Mouse (Mus musculus): ENCODE measurements at regions not wholly inside any gene's neighbourhood (a gene's known extent, or its start where the extent isn't known, plus 50 kb on each side); places are given as distances from the start of the nearest gene placed in this dataset.

DNA sequence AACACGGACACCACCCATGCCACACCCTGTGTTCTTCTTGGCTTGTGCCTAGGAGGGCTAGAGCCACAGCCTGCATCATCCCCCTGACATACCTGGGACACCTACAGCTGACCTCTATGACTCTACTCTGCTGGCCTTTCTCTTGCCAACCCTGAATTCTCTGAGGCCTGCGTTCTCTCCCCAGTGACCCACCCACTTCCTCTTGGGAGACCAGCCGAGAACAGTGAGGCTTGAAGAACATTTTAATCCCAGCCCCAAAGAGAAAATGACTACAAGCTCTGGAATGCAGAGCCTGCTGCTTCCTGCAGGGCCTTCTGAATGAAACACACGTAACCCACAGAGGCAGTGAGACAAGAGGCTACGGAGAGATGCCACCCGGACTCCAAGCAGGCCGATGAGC is 102.0 kb downstream of the Zfp36l2 start:
- H3K9ac ChIP-seq (replicated peaks): no peak overlapping the region
- peaks cover 40% of the 10 kb centered on the region for H3K4me1 ChIP-seq (replicated peaks)
- H3K36me3 ChIP-seq: no peaks in the 10 kb centered on the region
- H3K27me3 ChIP-seq: no peaks in the 10 kb centered on the region
- no peak overlapping the region for H3K4me3 ChIP-seq (replicated peaks)
- H3K9me3 ChIP-seq: no peaks in the 10 kb centered on the region
- peak overlapping the region; percentile 50 for H3K27ac ChIP-seq
- no peak overlapping the region for H3K4me2 ChIP-seq
- 60% methylated on average over 7 of the region's 7 CpGs for WGBS
- ATAC-seq (ENCODE audit: insufficient number of reproducible peaks, insufficient read depth, low FRiP score, low TSS enrichment, low read depth): no peak

DNA sequence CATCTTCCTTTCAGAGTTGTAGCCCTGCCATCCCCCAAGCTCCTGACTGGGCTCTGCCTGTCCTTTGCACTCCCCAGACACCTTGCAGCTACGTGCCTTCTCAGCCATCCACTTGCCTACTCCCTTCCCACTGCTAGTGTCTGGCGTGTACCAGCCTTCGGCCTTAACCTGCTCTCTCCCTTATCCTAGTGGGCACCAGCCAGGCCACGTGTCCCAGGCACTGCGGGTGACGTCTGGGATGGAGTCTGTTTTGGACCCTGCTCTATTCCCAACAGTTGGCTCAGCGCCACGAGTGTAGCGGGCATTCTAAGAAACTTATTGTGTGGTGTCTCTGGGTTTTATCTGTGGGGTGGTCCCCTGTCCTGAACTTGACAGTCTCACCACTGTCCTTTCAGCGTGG is 102.5 kb downstream of the Zfp36l2 start:
- 91% methylated on average over 10 of the region's 10 CpGs for WGBS
- H3K4me1 ChIP-seq (replicated peaks): peaks cover 40% of the 10 kb centered on the region

DNA sequence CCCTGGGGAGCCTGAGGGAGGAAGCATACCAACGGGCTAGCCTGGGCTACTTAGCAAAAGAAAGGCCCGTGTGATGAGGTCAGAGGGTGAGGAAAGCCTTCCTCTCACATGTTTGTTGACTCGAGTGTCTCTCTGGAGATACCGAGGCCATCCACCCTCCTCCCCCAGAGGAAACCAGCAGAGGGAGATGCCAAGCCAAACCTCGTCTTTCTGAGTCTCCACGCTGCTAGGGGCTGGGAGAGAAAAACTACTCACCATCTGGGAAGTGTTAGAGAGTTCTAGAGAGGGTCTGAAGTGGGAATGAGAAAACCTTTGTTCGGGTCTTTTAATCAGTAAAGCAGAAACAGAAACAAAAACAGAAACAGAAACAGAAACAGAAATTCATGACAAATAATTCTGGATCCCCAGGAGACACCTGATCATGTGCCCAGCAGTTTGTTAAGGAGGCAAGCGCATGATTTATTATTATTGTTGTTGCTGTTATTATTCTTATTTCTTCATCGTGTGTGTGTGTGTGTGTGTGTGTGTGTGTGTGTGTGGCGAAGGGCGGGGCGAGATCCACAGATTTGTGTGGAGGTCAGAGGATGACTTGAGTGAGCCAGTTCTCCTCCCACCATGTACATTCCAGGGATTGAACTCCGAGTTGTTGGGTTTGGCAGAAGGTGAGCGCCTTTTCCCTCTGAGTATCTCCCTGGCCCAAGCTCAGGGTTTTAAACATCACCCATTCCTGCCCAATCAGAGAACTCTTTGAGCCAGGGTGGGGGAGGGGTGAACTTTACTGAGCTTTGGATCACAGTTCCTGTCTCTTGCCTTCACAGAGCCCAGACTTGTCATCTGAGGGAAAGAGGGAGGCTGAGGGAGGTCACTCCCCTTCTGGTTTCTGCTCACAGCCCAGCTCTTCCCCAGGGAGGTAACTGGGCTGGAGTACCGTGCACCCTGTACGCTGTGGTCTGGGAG is 104.2 kb downstream of the Zfp36l2 start:
- ATAC-seq (ENCODE audit: insufficient number of reproducible peaks, insufficient read depth, low FRiP score, low TSS enrichment, low read depth): no peak
- WGBS: 62% methylated on average over 16 of the region's 16 CpGs
- Histone ChIP-seq H3K9ac (replicated peaks) (no peak overlapping the region), H3K27ac (peak overlapping the region; percentile 26; the same call in 1 of the 2 replicates), H3K36me3 (no peaks in the 10 kb centered on the region), H3K9me3 (no peaks in the 10 kb centered on the region), H3K27me3 (no peaks in the 10 kb centered on the region), H3K4me3 (replicated peaks) (no peak overlapping the region), H3K4me1 (replicated peaks) (peaks cover 40% of the 10 kb centered on the region), H3K4me2 (no peak overlapping the region)

More for the DNA sequence above, 102.5 kb downstream of the Zfp36l2 start:
- H3K9ac ChIP-seq (replicated peaks): no peak overlapping the region
- no peak overlapping the region for H3K4me3 ChIP-seq (replicated peaks)
- no peaks in the 10 kb centered on the region for H3K36me3 ChIP-seq
- no peaks in the 10 kb centered on the region for H3K27me3 ChIP-seq
- no peak overlapping the region for H3K4me2 ChIP-seq
- no peak overlapping the region for H3K27ac ChIP-seq
- ATAC-seq (ENCODE audit: insufficient number of reproducible peaks, insufficient read depth, low FRiP score, low TSS enrichment, low read depth): no peak
- no peaks in the 10 kb centered on the region for H3K9me3 ChIP-seq

- Histone ChIP-seq H3K27ac (peak overlapping the region; percentile 70), H3K4me1 (replicated peaks) (peaks cover 40% of the 10 kb centered on the region), H3K27me3 (no peaks in the 10 kb centered on the region), H3K4me3 (replicated peaks) (no peak overlapping the region), H3K9ac (replicated peaks) (no peak overlapping the region), H3K4me2 (no peak overlapping the region), H3K36me3 (no peaks in the 10 kb centered on the region), H3K9me3 (no peaks in the 10 kb centered on the region)
- ATAC-seq (ENCODE audit: insufficient number of reproducible peaks, insufficient read depth, low FRiP score, low TSS enrichment, low read depth): no peak
- 81% methylated on average over 5 of the region's 5 CpGs for WGBS
These were observed 105.2 kb downstream of the Zfp36l2 start for GRCm38 (mm10) chr17:84082571-84082970.

DNA sequence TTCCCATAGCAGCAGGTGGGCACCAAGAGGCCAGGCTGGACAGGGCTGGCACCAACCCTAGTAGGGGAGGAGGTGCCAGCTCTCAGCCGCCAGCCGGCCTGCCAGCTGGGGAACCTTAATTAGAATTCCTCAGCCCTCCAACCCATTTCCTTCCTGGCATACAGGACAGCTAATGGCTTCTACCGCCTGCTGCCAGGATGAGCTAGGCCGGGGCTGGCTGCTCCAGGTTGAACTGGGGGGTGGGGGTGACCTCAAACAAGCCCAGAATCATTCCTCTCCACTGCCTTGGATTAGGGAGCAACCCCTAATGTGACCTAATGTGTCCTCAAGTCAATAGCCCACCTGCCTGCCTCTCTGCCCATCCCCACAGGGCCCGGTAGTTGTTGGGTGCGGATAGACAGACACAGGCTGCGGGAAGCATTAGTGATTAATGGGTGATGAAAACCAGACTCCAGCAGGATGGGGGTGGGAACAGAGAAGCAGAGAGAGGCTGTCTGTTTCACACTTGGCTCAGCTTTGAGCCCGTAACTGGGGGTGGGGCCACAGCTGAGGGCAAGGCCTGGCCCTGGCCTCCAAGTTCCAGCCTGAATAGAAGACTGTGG is 105.9 kb downstream of the Zfp36l2 start:
- H3K27me3 ChIP-seq: no peaks in the 10 kb centered on the region
- H3K4me3 ChIP-seq (replicated peaks): no peak overlapping the region
- no peak overlapping the region for H3K9ac ChIP-seq (replicated peaks)
- no peaks in the 10 kb centered on the region for H3K36me3 ChIP-seq
- peak overlapping the region; percentile 70 for H3K27ac ChIP-seq
- peaks cover 40% of the 10 kb centered on the region for H3K4me1 ChIP-seq (replicated peaks)
- no peaks in the 10 kb centered on the region for H3K9me3 ChIP-seq
- peak; percentile 41; the same call in 1 of the 2 replicates for ATAC-seq (ENCODE audit: insufficient number of reproducible peaks, insufficient read depth, low FRiP score, low TSS enrichment, low read depth)
- WGBS: 21% methylated on average over 8 of the region's 8 CpGs
- peak overlapping the region; percentile 17; the same call in 1 of the 2 replicates for H3K4me2 ChIP-seq

DNA sequence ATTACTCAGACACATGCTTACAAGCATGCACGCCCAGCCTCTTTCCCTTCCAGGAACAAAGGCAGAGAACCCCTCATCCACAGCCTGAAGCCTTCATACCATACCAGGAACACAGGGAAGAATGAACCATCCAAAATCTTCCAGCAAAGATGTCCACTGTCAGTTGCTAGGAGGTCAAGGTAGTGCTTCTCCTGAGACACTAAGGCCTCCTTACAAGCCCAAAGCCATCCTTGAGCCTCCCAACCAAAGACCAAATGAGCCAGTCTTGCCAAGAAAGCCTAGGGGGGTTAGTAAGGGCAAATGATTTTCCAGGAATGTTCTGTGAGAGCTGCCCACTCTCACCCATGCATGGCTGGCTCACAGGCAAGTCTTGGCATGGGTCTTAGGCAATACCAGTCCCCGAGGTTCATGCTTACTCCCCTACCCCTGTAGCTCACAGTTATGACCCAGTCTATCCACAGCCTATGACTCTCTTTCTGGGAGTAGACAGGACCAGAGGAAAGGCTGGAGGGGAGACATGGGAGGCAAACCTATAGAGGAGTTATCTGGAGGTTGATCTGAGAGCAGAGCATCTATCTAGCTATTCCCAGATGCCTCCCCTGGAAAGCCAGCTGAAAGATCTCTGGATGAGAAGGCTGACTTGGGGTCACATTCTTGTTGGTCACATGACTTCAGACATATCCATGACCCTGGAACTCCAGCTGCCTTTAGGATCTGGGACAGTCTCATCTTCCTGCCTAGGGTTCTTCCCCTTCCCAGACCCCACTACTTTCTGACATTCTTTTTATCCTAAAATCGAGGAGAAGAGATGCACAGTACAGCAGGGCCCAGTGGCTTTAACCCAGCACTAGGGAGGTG is 112.4 kb downstream of the Zfp36l2 start:
- WGBS: 79% methylated on average over 3 of the region's 3 CpGs
- Histone ChIP-seq H3K27ac (no peak overlapping the region), H3K4me2 (no peak overlapping the region), H3K9me3 (no peaks in the 10 kb centered on the region), H3K27me3 (no peaks in the 10 kb centered on the region), H3K4me3 (replicated peaks) (no peak overlapping the region), H3K9ac (replicated peaks) (no peak overlapping the region), H3K36me3 (no peaks in the 10 kb centered on the region), H3K4me1 (replicated peaks) (peaks cover 10% of the 10 kb centered on the region)
- ATAC-seq (ENCODE audit: insufficient number of reproducible peaks, insufficient read depth, low FRiP score, low TSS enrichment, low read depth): no peak

DNA sequence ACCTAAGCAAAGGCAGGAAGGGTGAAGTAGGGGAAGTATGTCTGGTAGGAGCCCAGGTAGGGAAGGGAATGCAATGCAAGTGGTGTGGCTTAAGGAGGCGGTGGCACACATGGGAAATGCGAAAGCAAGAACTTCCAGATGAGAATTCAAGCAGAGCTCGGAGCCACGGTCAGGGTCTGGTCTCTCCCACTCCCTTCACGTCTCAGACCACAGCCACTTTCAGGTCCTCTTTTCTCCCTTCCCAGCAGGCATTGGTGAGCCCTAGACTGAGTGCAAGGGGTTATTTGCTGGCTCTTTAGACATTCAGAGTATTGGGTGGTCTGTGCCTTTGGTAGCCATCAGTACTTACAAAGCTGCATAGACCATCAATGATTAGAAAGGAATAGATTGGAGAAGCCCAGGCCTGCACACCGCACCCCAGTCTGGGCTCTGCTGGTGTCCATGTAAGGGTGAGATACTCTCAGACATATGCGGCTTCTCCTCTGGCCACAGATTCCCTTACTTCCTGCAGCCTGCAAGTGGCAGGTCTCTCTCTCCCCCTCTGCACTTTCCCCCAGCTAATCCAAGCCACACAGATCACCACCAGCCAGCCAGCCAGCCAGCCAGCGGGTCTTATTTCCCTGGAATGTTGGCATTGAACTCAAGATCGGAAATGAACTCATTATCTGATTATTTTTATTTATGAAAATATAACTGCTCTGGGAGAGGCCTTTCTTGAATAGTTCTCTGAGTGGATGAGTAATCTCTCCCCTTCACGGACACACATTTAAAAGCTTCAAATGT is 113.6 kb downstream of the Zfp36l2 start:
- H3K4me1 ChIP-seq (replicated peaks): peaks cover 10% of the 10 kb centered on the region
- H3K4me3 ChIP-seq (replicated peaks): no peak overlapping the region
- H3K9me3 ChIP-seq: no peaks in the 10 kb centered on the region
- H3K27ac ChIP-seq: peak overlapping the region; percentile 59; the same call in 1 of the 2 replicates
- no peaks in the 10 kb centered on the region for H3K36me3 ChIP-seq
- H3K9ac ChIP-seq (replicated peaks): no peak overlapping the region
- WGBS: 82% methylated on average over 10 of the region's 10 CpGs
- no peak for ATAC-seq (ENCODE audit: insufficient number of reproducible peaks, insufficient read depth, low FRiP score, low TSS enrichment, low read depth)
- H3K27me3 ChIP-seq: no peaks in the 10 kb centered on the region
- no peak overlapping the region for H3K4me2 ChIP-seq

DNA sequence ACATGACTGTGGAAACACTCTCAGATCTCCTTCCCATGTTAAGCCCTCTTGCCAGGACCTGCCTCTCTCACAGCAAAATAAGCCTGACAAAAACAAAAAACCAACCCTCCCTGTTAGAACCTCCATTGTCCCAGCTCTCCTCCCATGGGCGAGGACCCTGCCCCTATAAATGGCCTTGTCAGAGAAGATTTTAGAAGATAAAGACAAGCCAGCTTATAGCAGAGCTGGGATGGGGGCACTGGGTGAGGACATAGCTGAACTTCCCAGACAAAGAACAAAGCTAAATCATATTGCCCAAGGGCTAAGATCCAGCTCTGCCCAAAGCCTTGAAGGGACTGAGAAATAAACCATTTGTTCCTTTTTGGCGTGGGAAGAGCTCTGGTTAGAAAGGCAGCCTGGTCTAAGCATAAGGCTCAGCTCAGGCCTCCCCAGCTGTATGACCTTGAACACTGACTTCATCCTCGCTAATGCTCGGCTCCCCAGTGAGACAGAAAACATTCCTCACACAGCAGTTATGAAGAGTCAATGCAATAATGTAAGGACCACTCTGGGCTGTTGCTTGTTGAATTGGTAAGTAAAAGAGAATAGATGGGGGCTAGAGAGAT is 115.2 kb downstream of the Zfp36l2 start:
- 66% methylated on average over 4 of the region's 4 CpGs for WGBS

GRCm38 (mm10) chr17:84071855-84072254 is 115.9 kb downstream of the Zfp36l2 start:
- no peak for ATAC-seq (ENCODE audit: insufficient number of reproducible peaks, insufficient read depth, low FRiP score, low TSS enrichment, low read depth)
- no peak overlapping the region for H3K27ac ChIP-seq
- 86% methylated on average over 2 of the region's 2 CpGs for WGBS

More for the DNA sequence above, 115.2 kb downstream of the Zfp36l2 start:
- Histone ChIP-seq H3K4me3 (replicated peaks) (no peak overlapping the region), H3K4me1 (replicated peaks) (peaks cover 10% of the 10 kb centered on the region), H3K4me2 (no peak overlapping the region), H3K9ac (replicated peaks) (no peak overlapping the region), H3K36me3 (no peaks in the 10 kb centered on the region), H3K27me3 (no peaks in the 10 kb centered on the region), H3K9me3 (no peaks in the 10 kb centered on the region), H3K27ac (no peak overlapping the region)
- no peak for ATAC-seq (ENCODE audit: insufficient number of reproducible peaks, insufficient read depth, low FRiP score, low TSS enrichment, low read depth)

GRCm38 (mm10) chr17:84070596-84070995 is 117.2 kb downstream of the Zfp36l2 start:
- no peak overlapping the region for H3K9ac ChIP-seq (replicated peaks)
- peaks cover 9% of the 10 kb centered on the region; the same call in 1 of the 2 replicates for H3K9me3 ChIP-seq
- H3K27ac ChIP-seq: no peak overlapping the region
- H3K36me3 ChIP-seq: no peaks in the 10 kb centered on the region
- ATAC-seq (ENCODE audit: insufficient number of reproducible peaks, insufficient read depth, low FRiP score, low TSS enrichment, low read depth): no peak
- H3K27me3 ChIP-seq: no peaks in the 10 kb centered on the region
- no peak overlapping the region for H3K4me3 ChIP-seq (replicated peaks)
- no peak overlapping the region for H3K4me2 ChIP-seq
- H3K4me1 ChIP-seq (replicated peaks): peaks cover 10% of the 10 kb centered on the region
- 62% methylated on average over 3 of the region's 3 CpGs for whole genome bisulfite sequencing

More at GRCm38 (mm10) chr17:84071855-84072254, 115.9 kb downstream of the Zfp36l2 start:
- Histone ChIP-seq H3K4me1 (replicated peaks) (peaks cover 10% of the 10 kb centered on the region), H3K9ac (replicated peaks) (no peak overlapping the region), H3K9me3 (peaks cover 5% of the 10 kb centered on the region; the same call in 1 of the 2 replicates), H3K4me2 (no peak overlapping the region), H3K4me3 (replicated peaks) (no peak overlapping the region), H3K36me3 (no peaks in the 10 kb centered on the region), H3K27me3 (no peaks in the 10 kb centered on the region)
